Mouse (Mus musculus): Measurements from ENCODE around the gene Psmd14. TPM values are rescaled to one million over a fixed set of nuclear protein-coding genes. Genes with fewer than 3 reads are reported as not detected.

Psmd14 gene
- polyA plus RNA-seq, 1 experiment: 16.8 TPM

DNA sequence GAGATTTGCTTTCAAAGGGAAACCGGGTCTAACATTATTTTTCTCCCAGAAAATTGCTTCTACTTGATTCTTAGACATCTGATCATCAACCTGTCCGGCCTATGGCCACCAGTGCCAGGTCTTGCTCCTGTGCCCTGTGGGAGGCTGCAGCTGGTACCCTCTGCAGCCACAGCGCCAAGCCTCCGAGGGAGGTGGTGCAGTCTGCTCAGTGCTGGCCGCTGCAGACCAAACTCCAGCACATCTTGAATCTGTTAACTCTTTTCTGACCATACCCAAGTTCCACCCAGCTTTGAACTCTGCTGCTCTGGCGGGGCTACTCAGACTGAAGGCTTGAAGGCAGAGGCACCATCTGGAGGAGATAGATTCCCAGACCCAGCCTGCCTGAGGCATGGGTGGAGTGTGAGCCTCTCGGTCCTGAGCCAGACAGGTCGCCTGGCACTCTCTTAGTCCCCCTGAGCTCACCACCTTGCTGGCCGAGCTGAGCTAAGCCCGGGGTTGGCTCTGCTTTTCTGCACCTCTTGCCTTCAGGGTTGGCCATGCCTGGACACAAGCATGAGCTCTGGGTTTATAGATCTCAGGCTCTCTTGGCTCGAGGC, 91.3 kb downstream of the Psmd14 start, which contains the start of gene Tbr1:
TSS of gene Tbr1 (plus strand) at position 275 of the 596 bp plus-strand sequence.
- Histone ChIP-seq H3K27me3 (ENCODE audit: control insufficient read depth, insufficient read depth, low read length) (peaks cover 2% of the 10 kb centered on the region), H3K27ac (ENCODE audit: control insufficient read depth, insufficient read depth, low read depth, low read length) (no peak within 1 kb of the TSS), H3K4me3 (ENCODE audit: control insufficient read depth, low read depth, low read length) (no peak within 1 kb of the TSS), H3K4me1 (ENCODE audit: control insufficient read depth, insufficient read depth, low read length) (peaks cover 9% of the 10 kb centered on the region), H3K36me3 (ENCODE audit: control insufficient read depth, insufficient read depth, low read length) (no peaks in the 10 kb centered on the region)
- TF ChIP-seq POLR2A (IDR thresholded peaks at IDR 0.05; ENCODE audit: control insufficient read depth, low read depth, low read length) (no peak), CTCF (IDR thresholded peaks at IDR 0.05; ENCODE audit: control insufficient read depth, insufficient read depth, insufficient replicate concordance, low read depth, low read length) (no peak)

DNA sequence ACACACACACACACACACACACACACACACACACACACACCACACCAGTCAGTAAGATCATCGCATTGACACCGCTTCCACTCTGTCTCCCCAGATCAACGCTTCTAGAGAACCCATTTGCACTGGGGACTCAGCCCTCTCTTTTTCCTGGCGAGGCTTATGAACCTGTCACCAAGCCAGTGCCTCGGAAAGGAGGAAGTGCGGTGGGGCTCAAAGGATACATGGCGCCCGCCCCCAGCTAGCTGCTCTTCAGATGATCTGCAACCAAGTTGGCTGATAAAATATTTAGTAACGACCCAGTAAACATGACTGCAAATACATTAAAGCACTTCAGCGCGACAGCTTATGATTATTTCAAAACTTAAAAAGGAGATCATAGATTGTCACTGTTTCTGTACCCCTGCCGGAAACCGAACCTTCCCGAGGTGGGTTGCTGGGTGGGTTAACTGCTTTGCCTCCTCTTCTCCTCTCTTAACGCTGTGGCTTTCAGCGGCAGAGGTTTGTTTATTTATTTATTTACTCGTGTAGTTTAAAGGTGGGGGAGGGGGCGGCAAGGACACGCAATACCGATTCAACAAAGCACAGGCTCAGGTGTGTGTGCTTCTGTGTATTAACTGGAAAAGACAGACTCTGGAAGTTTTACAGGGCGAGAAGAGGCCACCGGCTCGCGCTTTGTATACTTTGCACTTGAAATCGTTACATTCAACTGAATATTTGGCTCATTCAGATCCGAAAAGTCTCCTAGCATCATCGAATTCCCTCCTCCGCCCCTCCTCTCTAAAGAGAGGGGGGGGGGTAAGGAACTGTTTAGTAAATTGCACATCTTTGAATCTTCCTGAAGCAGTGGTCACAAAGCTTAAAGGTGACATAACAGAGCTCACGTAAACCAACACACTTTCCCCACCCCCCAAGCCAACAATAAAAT, 92.2 kb downstream of the Psmd14 start:
- Histone ChIP-seq H3K4me1 (ENCODE audit: control insufficient read depth, insufficient read depth, low read length) (peaks cover 9% of the 10 kb centered on the region), H3K27ac (ENCODE audit: control insufficient read depth, insufficient read depth, low read depth, low read length) (no peak overlapping the region), H3K36me3 (ENCODE audit: control insufficient read depth, insufficient read depth, low read length) (no peaks in the 10 kb centered on the region), H3K27me3 (ENCODE audit: control insufficient read depth, insufficient read depth, low read length) (peaks cover 2% of the 10 kb centered on the region), H3K4me3 (ENCODE audit: control insufficient read depth, low read depth, low read length) (no peak overlapping the region)
- TF ChIP-seq POLR2A (IDR thresholded peaks at IDR 0.05; ENCODE audit: control insufficient read depth, low read depth, low read length): no peak
- TF ChIP-seq CTCF (IDR thresholded peaks at IDR 0.05; ENCODE audit: control insufficient read depth, insufficient read depth, insufficient replicate concordance, low read depth, low read length): no peak

DNA sequence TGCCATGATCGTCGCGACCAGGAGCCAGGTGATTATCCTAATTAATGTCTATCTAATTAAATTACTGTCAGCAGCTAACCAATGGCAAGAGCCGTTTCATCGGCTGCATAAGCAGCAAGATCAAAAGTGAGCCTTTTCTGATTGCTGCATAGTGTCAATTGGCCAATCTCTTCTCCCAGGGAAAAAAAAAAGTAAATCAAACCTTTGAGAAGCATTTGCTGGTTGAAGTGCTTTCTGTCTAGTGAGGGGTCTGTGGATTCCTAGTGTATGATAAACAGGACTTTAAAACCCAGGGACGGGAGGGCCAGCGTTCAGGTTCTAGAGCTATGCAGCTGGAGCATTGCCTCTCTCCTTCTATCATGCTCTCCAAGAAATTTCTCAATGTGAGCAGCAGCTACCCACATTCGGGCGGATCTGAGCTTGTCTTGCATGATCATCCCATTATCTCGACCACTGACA, 92.9 kb downstream of the Psmd14 start:
- no peak overlapping the region for H3K4me3 ChIP-seq (ENCODE audit: control insufficient read depth, low read depth, low read length)
- TF ChIP-seq POLR2A (IDR thresholded peaks at IDR 0.05; ENCODE audit: control insufficient read depth, low read depth, low read length): no peak
- peaks cover 2% of the 10 kb centered on the region for H3K27me3 ChIP-seq (ENCODE audit: control insufficient read depth, insufficient read depth, low read length)
- no peaks in the 10 kb centered on the region for H3K36me3 ChIP-seq (ENCODE audit: control insufficient read depth, insufficient read depth, low read length)
- peaks cover 9% of the 10 kb centered on the region for H3K4me1 ChIP-seq (ENCODE audit: control insufficient read depth, insufficient read depth, low read length)
- H3K27ac ChIP-seq (ENCODE audit: control insufficient read depth, insufficient read depth, low read depth, low read length): no peak overlapping the region

DNA sequence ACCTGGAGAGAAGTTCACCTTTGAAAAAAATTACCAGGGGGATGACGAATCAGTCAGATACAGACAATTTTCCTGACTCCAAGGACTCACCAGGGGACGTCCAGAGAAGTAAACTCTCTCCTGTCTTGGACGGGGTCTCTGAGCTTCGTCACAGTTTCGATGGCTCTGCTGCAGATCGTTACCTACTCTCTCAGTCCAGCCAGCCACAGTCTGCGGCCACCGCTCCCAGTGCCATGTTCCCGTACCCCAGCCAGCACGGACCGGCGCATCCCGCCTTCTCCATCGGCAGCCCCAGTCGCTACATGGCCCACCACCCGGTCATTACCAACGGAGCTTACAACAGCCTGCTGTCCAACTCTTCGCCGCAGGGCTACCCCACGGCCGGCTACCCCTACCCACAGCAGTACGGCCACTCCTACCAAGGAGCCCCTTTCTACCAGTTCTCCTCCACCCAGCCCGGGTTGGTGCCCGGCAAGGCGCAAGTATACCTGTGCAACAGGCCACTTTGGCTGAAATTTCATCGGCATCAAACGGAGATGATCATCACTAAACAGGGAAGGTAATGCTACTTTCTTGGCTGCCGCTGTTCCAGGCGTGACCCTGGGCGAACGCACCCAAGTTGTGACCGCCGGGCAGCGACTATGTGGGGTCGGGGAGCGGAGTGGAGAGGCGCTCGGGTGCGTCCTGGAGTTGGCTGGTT, 93.5 kb downstream of the Psmd14 start:
- peaks cover 9% of the 10 kb centered on the region for H3K4me1 ChIP-seq (ENCODE audit: control insufficient read depth, insufficient read depth, low read length)
- H3K27me3 ChIP-seq (ENCODE audit: control insufficient read depth, insufficient read depth, low read length): peaks cover 2% of the 10 kb centered on the region
- no peak for TF ChIP-seq POLR2A (IDR thresholded peaks at IDR 0.05; ENCODE audit: control insufficient read depth, low read depth, low read length)
- no peak for TF ChIP-seq CTCF (IDR thresholded peaks at IDR 0.05; ENCODE audit: control insufficient read depth, insufficient read depth, insufficient replicate concordance, low read depth, low read length)
- no peaks in the 10 kb centered on the region for H3K36me3 ChIP-seq (ENCODE audit: control insufficient read depth, insufficient read depth, low read length)
- peak overlapping the region; percentile 0 for H3K4me3 ChIP-seq (ENCODE audit: control insufficient read depth, low read depth, low read length)
- no peak overlapping the region for H3K27ac ChIP-seq (ENCODE audit: control insufficient read depth, insufficient read depth, low read depth, low read length)

DNA sequence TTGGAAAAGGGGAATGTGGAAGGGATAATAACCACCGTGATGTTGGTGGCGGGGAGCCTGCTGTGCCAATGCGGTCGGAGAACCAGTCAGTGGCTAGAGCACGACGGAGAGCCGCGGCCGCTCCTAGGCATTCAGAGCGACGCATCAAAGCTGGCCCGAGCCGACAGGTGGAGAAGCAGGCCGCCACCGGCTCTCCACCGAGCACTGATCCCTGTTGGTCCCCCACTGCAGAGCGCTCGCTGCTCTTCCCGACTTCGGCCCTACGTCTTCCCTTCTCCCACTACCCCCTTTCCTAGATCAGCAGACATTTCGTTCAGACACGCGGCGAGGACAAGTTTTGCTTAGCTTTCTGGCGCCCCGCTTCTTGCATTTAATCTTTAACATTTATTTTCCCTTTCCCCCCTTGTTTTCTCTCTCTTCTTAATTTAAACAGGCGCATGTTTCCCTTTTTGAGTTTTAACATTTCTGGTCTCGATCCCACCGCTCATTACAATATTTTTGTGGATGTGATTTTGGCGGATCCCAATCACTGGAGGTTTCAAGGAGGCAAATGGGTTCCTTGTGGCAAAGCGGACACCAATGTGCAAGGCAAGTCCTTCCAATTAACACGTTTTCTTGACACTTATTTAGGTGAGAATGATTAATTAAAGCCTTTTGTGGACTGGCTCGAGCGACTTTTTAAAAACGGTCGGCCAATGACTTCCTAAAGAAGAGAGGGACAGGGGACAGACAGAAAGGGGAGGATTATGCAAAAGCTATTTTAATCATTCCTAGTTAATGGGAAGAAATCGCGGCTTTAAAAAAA, 94.2 kb downstream of the Psmd14 start:
- no peak for TF ChIP-seq CTCF (IDR thresholded peaks at IDR 0.05; ENCODE audit: control insufficient read depth, insufficient read depth, insufficient replicate concordance, low read depth, low read length)
- TF ChIP-seq POLR2A (IDR thresholded peaks at IDR 0.05; ENCODE audit: control insufficient read depth, low read depth, low read length): no peak
- Histone ChIP-seq H3K27me3 (ENCODE audit: control insufficient read depth, insufficient read depth, low read length) (peaks cover 2% of the 10 kb centered on the region), H3K4me1 (ENCODE audit: control insufficient read depth, insufficient read depth, low read length) (peaks cover 9% of the 10 kb centered on the region), H3K36me3 (ENCODE audit: control insufficient read depth, insufficient read depth, low read length) (no peaks in the 10 kb centered on the region), H3K27ac (ENCODE audit: control insufficient read depth, insufficient read depth, low read depth, low read length) (no peak overlapping the region), H3K4me3 (ENCODE audit: control insufficient read depth, low read depth, low read length) (peak overlapping the region; percentile 0)

DNA sequence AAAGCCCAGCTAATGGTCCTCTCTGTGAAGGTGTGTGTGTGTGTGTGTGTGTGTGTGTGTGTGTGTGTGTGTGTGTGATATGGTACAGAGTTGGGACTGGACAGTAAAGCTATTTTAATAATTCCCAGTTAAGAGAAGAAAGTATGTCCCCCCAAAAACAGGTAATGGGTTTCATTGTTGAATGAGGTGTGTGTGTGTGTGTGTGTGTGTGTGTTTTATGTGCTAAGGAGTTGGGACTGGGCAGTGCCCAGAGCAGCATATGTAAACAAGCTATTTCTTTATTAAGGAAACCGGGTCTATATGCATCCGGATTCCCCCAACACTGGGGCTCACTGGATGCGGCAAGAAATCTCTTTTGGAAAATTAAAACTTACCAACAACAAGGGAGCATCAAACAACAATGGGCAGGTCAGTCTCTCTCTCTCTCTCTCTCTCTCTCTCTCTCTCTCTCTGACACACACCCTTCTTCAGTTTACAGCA, 94.9 kb downstream of the Psmd14 start:
- peaks cover 12% of the 10 kb centered on the region for H3K4me1 ChIP-seq (ENCODE audit: control insufficient read depth, insufficient read depth, low read length)
- H3K27me3 ChIP-seq (ENCODE audit: control insufficient read depth, insufficient read depth, low read length): peaks cover 2% of the 10 kb centered on the region
- H3K27ac ChIP-seq (ENCODE audit: control insufficient read depth, insufficient read depth, low read depth, low read length): no peak overlapping the region
- H3K4me3 ChIP-seq (ENCODE audit: control insufficient read depth, low read depth, low read length): no peak overlapping the region
- H3K36me3 ChIP-seq (ENCODE audit: control insufficient read depth, insufficient read depth, low read length): no peaks in the 10 kb centered on the region
- no peak for TF ChIP-seq CTCF (IDR thresholded peaks at IDR 0.05; ENCODE audit: control insufficient read depth, insufficient read depth, insufficient replicate concordance, low read depth, low read length)
- TF ChIP-seq POLR2A (IDR thresholded peaks at IDR 0.05; ENCODE audit: control insufficient read depth, low read depth, low read length): no peak
